Mouse (Mus musculus) MEL (cell line): ENCODE results near the gene Spata17. TPM values are rescaled to one million over a fixed set of nuclear protein-coding genes. Genes with fewer than 3 reads are reported as not detected.

Experiments used
- DNase-seq: peaks from one replicate; pipeline ENCODE4 v3.0.0; 2011; ENCODE audit warnings: low read depth, low spot score
- H3K27ac ChIP-seq: 2 replicates; pipeline ENCODE4 v1.5.1; 2012; ENCODE audit warnings: low read depth, mild to moderate bottlenecking, control low read depth, low read length, moderate library complexity; ENCODE audit not compliant: control insufficient read depth
- H3K27me3 ChIP-seq, 2 experiments: fragments of 150-350 bp in 1 of 2; sonication (generic) in 1 of 2; 2 replicates each; pipeline ENCODE4 v1.6.1; 2012; ENCODE audit warnings: low read length in 2 of 2, mild to moderate bottlenecking in 2 of 2, improper control_type of control experiment in 1 of 2, moderate library complexity in 1 of 2; ENCODE audit not compliant: insufficient read depth in 2 of 2, control insufficient read depth in 1 of 2
- H3K36me3 ChIP-seq, 2 experiments: 2 replicates each; pipeline ENCODE4 v1.6.1; 2012 to 2014; ENCODE audit warnings: low read length in 2 of 2, improper control_type of control experiment in 1 of 2, inconsistent platforms in 1 of 2, mild to moderate bottlenecking in 1 of 2; ENCODE audit not compliant: insufficient read depth in 2 of 2, control insufficient read depth in 1 of 2
- H3K4me1 ChIP-seq, 2 experiments: fragments of 150-350 bp in 1 of 2; sonication (generic) in 1 of 2; 2 replicates each; pipeline ENCODE4 v1.6.1; 2012; ENCODE audit warnings: low read length in 2 of 2, improper control_type of control experiment in 1 of 2, mild to moderate bottlenecking in 1 of 2; ENCODE audit not compliant: insufficient read depth in 2 of 2, control insufficient read depth in 1 of 2
- H3K4me3 ChIP-seq, 2 experiments: fragments of 150-350 bp in 1 of 2; sonication (generic) in 1 of 2; 2 replicates each; pipeline ENCODE4 v1.5.1; 2012; ENCODE audit warnings: low read depth in 2 of 2, low read length in 2 of 2, mild to moderate bottlenecking in 2 of 2, moderate library complexity in 2 of 2, control low read depth in 1 of 2, improper control_type of control experiment in 1 of 2; ENCODE audit not compliant: control insufficient read depth in 1 of 2, insufficient read depth in 1 of 2
- H3K79me2 ChIP-seq: 2 replicates; pipeline ENCODE4 v1.6.1; 2012; ENCODE audit warnings: mild to moderate bottlenecking, low read length, moderate library complexity; ENCODE audit not compliant: control insufficient read depth, poor library complexity, insufficient read depth
- H3K9ac ChIP-seq: 2 replicates; pipeline ENCODE4 v1.6.1; 2012; ENCODE audit warnings: low read depth, mild to moderate bottlenecking, control low read depth, low read length, moderate library complexity; ENCODE audit not compliant: control insufficient read depth, poor library complexity, severe bottlenecking
- H3K9me3 ChIP-seq: fragments of 150-350 bp; sonication (generic); replicated peaks from 2 replicates; pipeline ENCODE4 v1.6.1; 2012; ENCODE audit warnings: mild to moderate bottlenecking, low read length, improper control_type of control experiment, moderate library complexity; ENCODE audit not compliant: insufficient read depth
- CHD1 ChIP-seq: IDR thresholded peaks from 2 replicates; pipeline ENCODE4 v1.6.1; 2012; ENCODE audit warnings: low read depth, mild to moderate bottlenecking, inconsistent platforms, low read length, improper control_type of control experiment
- CTCF ChIP-seq, 3 experiments: IDR thresholded peaks in 2 of 3; conservative IDR thresholded peaks in 1 of 3; 2 replicates each; pipeline ENCODE4 v1.5.1; 2011 to 2012; ENCODE audit warnings: low read length in 3 of 3, low read depth in 2 of 3, mild to moderate bottlenecking in 2 of 3, improper control_type of control experiment in 1 of 3, inconsistent platforms in 1 of 3, mixed read lengths in 1 of 3, moderate library complexity in 1 of 3; ENCODE audit not compliant: control insufficient read depth in 1 of 3, insufficient read depth in 1 of 3, poor library complexity in 1 of 3, severe bottlenecking in 1 of 3
- ELF1 ChIP-seq: IDR thresholded peaks from 2 replicates; pipeline ENCODE4 v1.6.1; 2014; ENCODE audit warnings: low read depth, mild to moderate bottlenecking, inconsistent platforms, low read length, improper control_type of control experiment, moderate library complexity
- ETS1 ChIP-seq: IDR thresholded peaks from 2 replicates; pipeline ENCODE4 v1.6.1; 2012; ENCODE audit warnings: low read depth, mild to moderate bottlenecking, inconsistent platforms, low read length, improper control_type of control experiment, moderate library complexity
- GATA1 ChIP-seq: IDR thresholded peaks from 2 replicates; pipeline ENCODE4 v1.6.1; 2011; ENCODE audit warnings: low read depth, low read length, improper control_type of control experiment
- HCFC1 ChIP-seq: IDR thresholded peaks from 2 replicates; pipeline ENCODE4 v1.6.1; 2012; ENCODE audit warnings: low read depth, mild to moderate bottlenecking, inconsistent platforms, low read length, improper control_type of control experiment, moderate library complexity
- MXI1 ChIP-seq: IDR thresholded peaks from 2 replicates; pipeline ENCODE4 v1.6.1; 2011; ENCODE audit warnings: mild to moderate bottlenecking, low read depth, low read length, improper control_type of control experiment
- NELFE ChIP-seq: IDR thresholded peaks from 2 replicates; pipeline ENCODE4 v1.6.1; 2011; ENCODE audit warnings: low read depth, low read length, improper control_type of control experiment
- NRF1 ChIP-seq: IDR thresholded peaks from 2 replicates; pipeline ENCODE4 v1.6.1; 2014; ENCODE audit warnings: low read depth, mild to moderate bottlenecking, inconsistent platforms, low read length, improper control_type of control experiment, moderate library complexity; ENCODE audit not compliant: poor library complexity, insufficient read depth, severe bottlenecking
- POLR2AphosphoS2 ChIP-seq: IDR thresholded peaks from 2 replicates; pipeline ENCODE4 v1.6.1; 2011; ENCODE audit warnings: low read length, improper control_type of control experiment
- RCOR1 ChIP-seq: IDR thresholded peaks from 2 replicates; pipeline ENCODE4 v1.6.1; 2012; ENCODE audit warnings: low read depth, mild to moderate bottlenecking, inconsistent platforms, low read length, improper control_type of control experiment
- SIN3A ChIP-seq: IDR thresholded peaks from 2 replicates; pipeline ENCODE4 v1.6.1; 2012; ENCODE audit warnings: low read length, improper control_type of control experiment, inconsistent platforms
- SMC3 ChIP-seq: IDR thresholded peaks from 2 replicates; pipeline ENCODE4 v1.6.1; 2011; ENCODE audit warnings: low read depth, low read length, improper control_type of control experiment
- TCF12 ChIP-seq: IDR thresholded peaks from 2 replicates; pipeline ENCODE4 v1.6.1; 2014; ENCODE audit warnings: low read depth, mild to moderate bottlenecking, inconsistent platforms, low read length, improper control_type of control experiment, moderate library complexity
- UBTF ChIP-seq: IDR thresholded peaks from 2 replicates; pipeline ENCODE4 v1.6.1; 2012; ENCODE audit warnings: low read depth, mild to moderate bottlenecking, inconsistent platforms, low read length, improper control_type of control experiment, moderate library complexity, borderline replicate concordance; ENCODE audit not compliant: insufficient read depth
- USF2 ChIP-seq, 2 experiments: IDR thresholded peaks; 2 replicates each; pipeline ENCODE4 v1.6.1; 2011 to 2012; ENCODE audit warnings: improper control_type of control experiment in 2 of 2, low read length in 2 of 2, borderline replicate concordance in 1 of 2, inconsistent platforms in 1 of 2, low read depth in 1 of 2, mild to moderate bottlenecking in 1 of 2; ENCODE audit not compliant: insufficient read depth in 1 of 2
- polyA plus RNA-seq, 2 experiments: library from polyadenylated mRNA; stranded (reverse) in 1 of 2; unstranded in 1 of 2; fragments of >175 nt in 1 of 2; fragments of >200 nt in 1 of 2; gene quantifications; 2 replicates each; pipeline versions ENCODE4 v1.2.1 to v1.2.4; 2012; ENCODE audit warnings: low replicate concordance in 2 of 2, low read depth in 1 of 2; ENCODE audit not compliant: insufficient read length in 2 of 2, insufficient read depth in 1 of 2, missing spikeins in 1 of 2
- total RNA-seq: library from RNA; depleted of rRNA; stranded (reverse); fragments of 300-350 nt; gene quantifications from 2 replicates; pipeline ENCODE4 v1.2.3, GENCODE M21; 2012

Spata17 gene
- total and polyA plus RNA-seq, 3 experiments = 0.13 TPM; not detected in 2

DNA sequence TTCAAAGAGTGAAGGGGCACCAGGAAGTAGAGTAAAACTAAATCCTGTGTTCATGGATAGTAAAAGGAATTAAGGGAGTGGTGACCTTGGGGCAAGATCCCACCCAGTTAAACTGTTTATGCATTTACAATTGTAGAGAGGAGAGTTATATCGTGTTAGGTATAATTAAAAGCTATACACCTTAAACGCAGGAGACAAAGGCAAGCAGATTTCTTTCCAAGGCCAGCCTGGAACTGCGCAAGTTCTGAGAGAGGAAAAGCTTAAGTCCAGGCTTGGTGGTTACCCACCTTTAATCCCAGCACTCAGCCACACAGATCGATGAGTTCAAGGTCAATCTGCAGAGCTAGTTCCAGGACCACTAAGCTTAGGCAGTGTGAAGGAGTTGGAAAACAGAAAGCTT is 4.5 kb downstream of the Spata17 start:
- Histone ChIP-seq H3K79me2 (peaks cover 5% of the 10 kb centered on the region; the same call in 1 of the 2 replicates), H3K9ac (no peak overlapping the region), H3K9me3 (no peaks in the 10 kb centered on the region), H3K4me1 (no peaks in the 10 kb centered on the region), H3K36me3 (peaks cover 0 to 5% of the 10 kb centered on the region in 2 experiments; a peak in 2 of 4 replicates), H3K27ac (no peak overlapping the region), H3K27me3 (no peaks in the 10 kb centered on the region), H3K4me3 (no peak overlapping the region)
- TF ChIP-seq NRF1 (no peak), USF2 (IDR thresholded peaks at IDR 0.05; ENCODE audit: borderline replicate concordance in 1 of 2, insufficient read depth in 1 of 2, low read depth in 1 of 2, low read length in 2 of 2) (no peak), GATA1 (no peak), RCOR1 (no peak), MXI1 (no peak), NELFE (no peak)
- no peak for DNase-seq

DNA sequence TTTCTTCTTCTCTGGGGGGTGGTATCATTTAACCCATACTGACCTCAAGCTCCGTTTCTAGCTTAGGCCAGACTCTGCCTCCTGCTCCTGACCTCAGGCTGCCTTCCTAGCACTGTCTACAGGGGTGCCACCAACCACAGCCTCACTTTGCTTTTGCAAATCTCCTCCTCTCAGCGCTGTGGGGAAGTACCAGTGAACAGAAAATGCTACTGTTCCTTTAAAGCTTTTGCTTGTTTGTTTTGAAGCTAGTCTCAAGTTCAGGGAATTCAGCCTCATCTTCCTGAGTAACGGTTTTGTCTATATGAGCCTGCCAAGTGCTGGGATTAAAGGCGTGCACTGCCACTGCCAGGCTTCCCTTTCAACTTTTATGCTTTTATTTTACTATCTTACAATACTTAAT is 5.8 kb downstream of the Spata17 start:
- TF ChIP-seq SMC3 (no peak), UBTF (no peak), CTCF (IDR thresholded peaks at IDR 0.05 in 2 of 3, conservative IDR thresholded peaks at IDR 0.05 in 1 of 3; ENCODE audit: control insufficient read depth in 1 of 3, insufficient read depth in 1 of 3, low read depth in 2 of 3, low read length in 3 of 3, poor library complexity in 1 of 3, severe bottlenecking in 1 of 3) (no peak), HCFC1 (no peak), NELFE (no peak), CHD1 (no peak), POLR2AphosphoS2 (no peak), TCF12 (no peak), ETS1 (no peak), ELF1 (no peak), SIN3A (no peak)

More for the DNA sequence above, 5.8 kb downstream of the Spata17 start:
- Histone ChIP-seq H3K27me3 (no peaks in the 10 kb centered on the region; a peak in 1 of 4 replicates), H3K27ac (no peak overlapping the region), H3K4me1 (no peaks in the 10 kb centered on the region), H3K4me3 (no peak overlapping the region), H3K9me3 (no peaks in the 10 kb centered on the region), H3K9ac (no peak overlapping the region), H3K36me3 (peaks cover 0 to 2% of the 10 kb centered on the region in 2 experiments; a peak in 1 of 4 replicates), H3K79me2 (no peaks in the 10 kb centered on the region)
- DNase-seq = no peak
